Mouse (Mus musculus): ENCODE measurements around the gene Lrrc1. TPM values are rescaled to one million over a fixed set of nuclear protein-coding genes. Genes with fewer than 3 reads are reported as not detected.

Gene Lrrc1
- polyA plus RNA-seq, 1 experiment from 2014 or later, result 15.5 TPM

GRCm38 (mm10) chr9:77430413-77431087 is 114.1 kb downstream of the Lrrc1 start:
- ATAC-seq, result no peak
- Histone ChIP-seq H3K4me1 (ENCODE audit: insufficient read depth, low read depth, low read length) (peaks cover 14% of the 10 kb centered on the region; the same call in 1 of the 2 replicates), H3K4me3 (ENCODE audit: low read depth, low read length) (no peak overlapping the region), H3K36me3 (ENCODE audit: insufficient read depth, low read length) (no peaks in the 10 kb centered on the region), H3K4me2 (replicated peaks; ENCODE audit: low read depth, low read length) (no peak overlapping the region), H3K9me3 (ENCODE audit: low read length) (no peaks in the 10 kb centered on the region), H3K27ac (ENCODE audit: low read length) (no peak overlapping the region), H3K9ac (replicated peaks; ENCODE audit: low read depth) (no peak overlapping the region), H3K27me3 (replicated peaks; ENCODE audit: insufficient read depth, low read length) (no peaks in the 10 kb centered on the region)
- TF ChIP-seq EP300 (IDR thresholded peaks at IDR 0.05) (no peak), CTCF (IDR thresholded peaks at IDR 0.05) (no peak)
- no peak for DNase-seq (ENCODE audit: low spot score)
- WGBS, result 75% methylated on average over 9 of the region's 9 CpGs

- ATAC-seq (peak; percentile 15; the same call in 1 of the 2 replicates), DNase-seq (ENCODE audit: low spot score) (peak; percentile 58)
- Histone ChIP-seq H3K4me1 (ENCODE audit: insufficient read depth, low read depth, low read length) (peaks cover 14% of the 10 kb centered on the region; the same call in 1 of the 2 replicates), H3K9ac (replicated peaks; ENCODE audit: low read depth) (no peak overlapping the region), H3K27me3 (replicated peaks; ENCODE audit: insufficient read depth, low read length) (no peaks in the 10 kb centered on the region), H3K27ac (ENCODE audit: low read length) (peak overlapping the region; percentile 32; the same call in 1 of the 2 replicates), H3K4me2 (replicated peaks; ENCODE audit: low read depth, low read length) (no peak overlapping the region), H3K4me3 (ENCODE audit: low read depth, low read length) (no peak overlapping the region), H3K36me3 (ENCODE audit: insufficient read depth, low read length) (no peaks in the 10 kb centered on the region), H3K9me3 (ENCODE audit: low read length) (no peaks in the 10 kb centered on the region)
- WGBS, result 38% methylated on average over 10 of the region's 11 CpGs
- no peak for TF ChIP-seq CTCF (IDR thresholded peaks at IDR 0.05)
- TF ChIP-seq EP300 (IDR thresholded peaks at IDR 0.05), result no peak
These were observed 115.2 kb downstream of the Lrrc1 start for GRCm38 (mm10) chr9:77429230-77430015.

- no peak for DNase-seq (ENCODE audit: low spot score)
- H3K27me3 ChIP-seq (replicated peaks; ENCODE audit: insufficient read depth, low read length), result no peaks in the 10 kb centered on the region
- ATAC-seq, result no peak
- H3K4me3 ChIP-seq (ENCODE audit: low read depth, low read length), result no peak overlapping the region
- H3K9ac ChIP-seq (replicated peaks; ENCODE audit: low read depth), result no peak overlapping the region
- no peaks in the 10 kb centered on the region for H3K36me3 ChIP-seq (ENCODE audit: insufficient read depth, low read length)
- TF ChIP-seq EP300 (IDR thresholded peaks at IDR 0.05) (no peak), CTCF (IDR thresholded peaks at IDR 0.05) (no peak)
- peaks cover 14% of the 10 kb centered on the region; the same call in 1 of the 2 replicates for H3K4me1 ChIP-seq (ENCODE audit: insufficient read depth, low read depth, low read length)
- no peak overlapping the region for H3K4me2 ChIP-seq (replicated peaks; ENCODE audit: low read depth, low read length)
- WGBS, result 88% methylated on average over 8 of the region's 8 CpGs
- no peaks in the 10 kb centered on the region for H3K9me3 ChIP-seq (ENCODE audit: low read length)
- H3K27ac ChIP-seq (ENCODE audit: low read length), result peak overlapping the region; percentile 6; the same call in 1 of the 2 replicates
These were observed 115.9 kb downstream of the Lrrc1 start for GRCm38 (mm10) chr9:77428748-77429140.

GRCm38 (mm10) chr9:77428115-77428747 is 116.4 kb downstream of the Lrrc1 start:
- DNase-seq (ENCODE audit: low spot score) (no peak), ATAC-seq (no peak)
- Histone ChIP-seq H3K36me3 (ENCODE audit: insufficient read depth, low read length) (no peaks in the 10 kb centered on the region), H3K9me3 (ENCODE audit: low read length) (no peaks in the 10 kb centered on the region), H3K4me1 (ENCODE audit: insufficient read depth, low read depth, low read length) (peaks cover 14% of the 10 kb centered on the region; the same call in 1 of the 2 replicates), H3K27ac (ENCODE audit: low read length) (peak overlapping the region; percentile 6; the same call in 1 of the 2 replicates), H3K9ac (replicated peaks; ENCODE audit: low read depth) (no peak overlapping the region), H3K4me2 (replicated peaks; ENCODE audit: low read depth, low read length) (peak overlapping the region; percentile 22), H3K27me3 (replicated peaks; ENCODE audit: insufficient read depth, low read length) (no peaks in the 10 kb centered on the region), H3K4me3 (ENCODE audit: low read depth, low read length) (no peak overlapping the region)
- no peak for TF ChIP-seq EP300 (IDR thresholded peaks at IDR 0.05)
- no peak for TF ChIP-seq CTCF (IDR thresholded peaks at IDR 0.05)
- 35% methylated on average over 14 of the region's 14 CpGs for WGBS

- WGBS, result 28% methylated on average over 23 of the region's 23 CpGs
- ATAC-seq (peak; percentile 71), DNase-seq (ENCODE audit: low spot score) (peak; percentile 72)
- H3K27ac ChIP-seq (ENCODE audit: low read length), result peak overlapping the region; percentile 6; the same call in 1 of the 2 replicates
- H3K27me3 ChIP-seq (replicated peaks; ENCODE audit: insufficient read depth, low read length), result no peaks in the 10 kb centered on the region
- peak overlapping the region; percentile 22 for H3K4me2 ChIP-seq (replicated peaks; ENCODE audit: low read depth, low read length)
- no peak overlapping the region; the same call in 1 of the 2 replicates for H3K4me3 ChIP-seq (ENCODE audit: low read depth, low read length)
- H3K9me3 ChIP-seq (ENCODE audit: low read length), result no peaks in the 10 kb centered on the region
- H3K36me3 ChIP-seq (ENCODE audit: insufficient read depth, low read length), result no peaks in the 10 kb centered on the region
- no peak overlapping the region for H3K9ac ChIP-seq (replicated peaks; ENCODE audit: low read depth)
- H3K4me1 ChIP-seq (ENCODE audit: insufficient read depth, low read depth, low read length), result peaks cover 14% of the 10 kb centered on the region; the same call in 1 of the 2 replicates
- TF ChIP-seq CTCF (IDR thresholded peaks at IDR 0.05) (no peak), EP300 (IDR thresholded peaks at IDR 0.05) (no peak)
These were observed 117.2 kb downstream of the Lrrc1 start for GRCm38 (mm10) chr9:77427292-77428114.

All from lung, postnatal 0 days (tissue).